Mouse (Mus musculus) heart, postnatal 4 days (tissue): Measurements from ENCODE around the gene Gm13698. TPM values are rescaled to one million over a fixed set of nuclear protein-coding genes. Genes with fewer than 3 reads are reported as not detected.
"Not testable (repeated sequence)": the region's sequence is repeated elsewhere in the genome, so short reads cannot be mapped to it uniquely, and the experiment has no call there.

Experiments used
- DNase-seq: peaks from one replicate; pipeline ENCODE4 v3.0.0; 2021
- total RNA-seq, 2 experiments: library from RNA; stranded (reverse); gene quantifications; 2 replicates each; pipeline ENCODE4 v1.2.3; 2021

Gene Gm13698
- total RNA-seq: 1 to 10 TPM; 1.1 TPM

GRCm38 (mm10) chr2:83955393-83955792, at the start of gene Gm13698:
Gm13698 (plus strand) TSS chr2:83955693.
- not testable (repeated sequence) for DNase-seq

GRCm38 (mm10) chr2:83929478-83930088, 25.9 kb upstream of the Gm13698 start:
- no peak for DNase-seq

GRCm38 (mm10) chr2:83940931-83941361, 14.5 kb upstream of the Gm13698 start, which contains the start of gene Zswim2:
Zswim2 (minus strand) TSS chr2:83941228.
- peak; percentile 23 for DNase-seq

GRCm38 (mm10) chr2:83941378-83941777, 14.1 kb upstream of the Gm13698 start:
- DNase-seq: no peak

GRCm38 (mm10) chr2:83941792-83942191, 13.7 kb upstream of the Gm13698 start:
- DNase-seq: no peak

GRCm38 (mm10) chr2:83961203-83961602, 5.7 kb downstream of the Gm13698 start, which contains the start of gene Gm13693:
Gm13693 (plus strand) TSS chr2:83961503.
- DNase-seq: not testable (repeated sequence)

- not testable (repeated sequence) for DNase-seq
Observed at GRCm38 (mm10) chr2:83967013-83967412, 11.5 kb downstream of the Gm13698 start, which contains the start of gene Gm13695. Gm13695 (plus strand) TSS chr2:83967313.

- not testable (repeated sequence) for DNase-seq
Observed at GRCm38 (mm10) chr2:83972823-83973222, 17.3 kb downstream of the Gm13698 start, which contains the start of gene Gm13696. Gm13696 (plus strand) TSS chr2:83973123.

- DNase-seq: not testable (repeated sequence)
Observed at GRCm38 (mm10) chr2:83978633-83979032, 23.1 kb downstream of the Gm13698 start, which contains the start of gene Gm13694. Gm13694 (plus strand) TSS chr2:83978933.

- DNase-seq: not testable (repeated sequence)
Observed at GRCm38 (mm10) chr2:83984443-83984842, 28.9 kb downstream of the Gm13698 start, which contains the start of gene Gm13697. Gm13697 (plus strand) TSS chr2:83984743.

- DNase-seq: not testable (repeated sequence)
Observed at GRCm38 (mm10) chr2:83990253-83990652, 34.8 kb downstream of the Gm13698 start, which contains the start of gene Gm13691. Gm13691 (plus strand) TSS chr2:83990553.

- not testable (repeated sequence) for DNase-seq
Observed at GRCm38 (mm10) chr2:83993639-83994255, 38.3 kb downstream of the Gm13698 start.

GRCm38 (mm10) chr2:83994526-83994925, 39.0 kb downstream of the Gm13698 start:
- not testable (repeated sequence) for DNase-seq

Other genes starting within 250 kb of the Gm13698 start
- gene Itgav, start 231.3 kb upstream of the Gm13698 start, total RNA-seq: 10 to 100 TPM; 57.2 to 64.7 TPM
- gene Fam171b, start 143.1 kb upstream of the Gm13698 start, total RNA-seq: 1 to 10 TPM; 1.3 to 1.6 TPM
- gene Zswim2, start 14.5 kb upstream of the Gm13698 start, total RNA-seq: not detected
- gene Gm13693, start 5.8 kb downstream of the Gm13698 start, total RNA-seq: 1 to 10 TPM; 1.1 TPM
- not detected for gene Gm13695, start 11.6 kb downstream of the Gm13698 start, total RNA-seq
- 1 to 10 TPM; 1.1 TPM for gene Gm13696, start 17.4 kb downstream of the Gm13698 start, total RNA-seq
- 1 to 10 TPM; 1.1 TPM for gene Gm13694, start 23.2 kb downstream of the Gm13698 start, total RNA-seq
- gene Gm13697, start 29.1 kb downstream of the Gm13698 start, total RNA-seq: 1 to 10 TPM; 1.1 TPM
- 1 to 10 TPM; 1.1 TPM for gene Gm13691, start 34.9 kb downstream of the Gm13698 start, total RNA-seq